Mouse (Mus musculus): ENCODE data around the gene Foxc2. TPM values are rescaled to one million over a fixed set of nuclear protein-coding genes. Genes with fewer than 3 reads are reported as not detected.
"Not testable (repeated sequence)": the region's sequence is repeated elsewhere in the genome, so short reads cannot be mapped to it uniquely, and the experiment has no call there.

The Foxc2 gene
- total RNA-seq, 2 experiments from 2014 or later, result 0.69 to 0.96 TPM

DNA sequence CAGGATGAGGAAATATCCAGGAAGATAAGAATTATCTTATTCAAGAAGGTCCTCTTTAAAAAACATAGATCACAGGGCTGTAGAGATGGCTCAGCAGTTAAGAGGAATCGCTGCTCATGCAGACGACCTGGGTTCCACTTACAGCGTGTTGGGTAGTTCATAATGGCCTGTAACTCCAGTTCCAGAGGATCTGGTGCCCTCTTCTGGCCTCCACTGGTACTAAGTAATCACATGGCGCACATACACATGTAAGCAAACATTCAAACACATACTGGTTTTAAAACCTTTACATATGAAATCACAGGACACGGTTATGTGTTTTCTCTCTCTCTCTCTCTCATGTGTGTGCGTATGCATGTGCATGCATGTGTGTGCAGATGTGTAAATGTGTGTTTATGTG lies 20.9 kb downstream of the Foxc2 start:
- no peak for DNase-seq (ENCODE audit: low spot score in 2 of 2)

DNA sequence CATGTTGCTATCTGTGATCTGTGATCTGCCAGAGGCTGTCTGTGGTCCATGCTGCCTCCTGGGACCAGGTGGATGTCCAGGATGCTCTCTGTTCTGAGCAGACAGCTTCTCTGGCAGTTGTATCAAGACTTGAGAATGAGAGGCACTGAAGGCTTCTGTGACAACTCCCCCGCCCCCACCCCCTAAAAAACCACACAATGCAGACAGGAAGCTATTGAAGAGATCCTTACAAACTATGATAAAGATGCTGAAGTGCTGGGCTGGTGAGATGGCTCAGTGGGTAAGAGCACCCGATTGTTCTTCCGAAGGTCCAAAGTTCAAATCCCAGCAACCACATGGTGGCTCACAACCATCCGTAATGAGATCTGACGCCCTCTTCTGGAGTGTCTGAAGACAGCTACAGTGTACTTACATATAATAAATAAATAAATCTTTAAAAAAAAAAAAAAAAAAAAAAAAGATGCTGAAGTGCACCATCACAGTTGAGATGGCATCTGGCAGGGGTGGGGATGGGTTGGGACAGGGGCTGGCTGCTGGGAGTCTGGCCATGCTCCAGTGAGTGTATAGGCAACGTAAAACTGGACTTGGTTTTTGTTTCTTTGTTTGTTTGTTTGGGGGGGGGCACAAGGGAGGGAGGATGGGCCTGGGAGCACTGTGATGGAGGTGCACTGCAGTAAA lies 29.6 kb downstream of the Foxc2 start:
- not testable (repeated sequence) for DNase-seq (ENCODE audit: low spot score in 2 of 2)

DNA sequence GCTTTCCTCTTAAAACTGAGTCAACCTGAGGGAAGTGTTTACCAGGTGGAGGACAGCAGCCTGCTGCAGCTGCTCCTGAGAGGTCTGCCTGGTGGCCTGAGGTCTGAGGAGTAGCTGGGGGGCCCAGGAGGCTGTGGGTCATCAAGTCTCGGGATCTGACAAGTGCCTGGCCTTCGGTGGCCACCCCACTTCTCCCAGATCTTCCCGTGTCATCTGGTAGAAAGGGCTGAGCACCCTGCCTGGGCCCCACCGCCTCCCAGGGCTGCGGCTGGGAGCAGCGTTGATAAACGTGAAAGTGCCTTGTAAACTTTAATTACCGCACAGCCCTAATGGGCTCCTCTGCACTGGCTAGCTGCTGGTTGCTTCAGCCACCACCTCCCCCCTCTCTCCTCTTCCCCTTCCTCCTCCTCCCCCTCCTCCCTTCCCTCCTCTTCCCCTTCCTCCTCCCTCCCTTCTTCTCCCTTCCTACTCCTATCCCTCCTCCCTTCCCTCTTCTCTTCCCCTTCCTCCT lies 32.7 kb downstream of the Foxc2 start:
- no peak for DNase-seq (ENCODE audit: low spot score in 2 of 2)

DNA sequence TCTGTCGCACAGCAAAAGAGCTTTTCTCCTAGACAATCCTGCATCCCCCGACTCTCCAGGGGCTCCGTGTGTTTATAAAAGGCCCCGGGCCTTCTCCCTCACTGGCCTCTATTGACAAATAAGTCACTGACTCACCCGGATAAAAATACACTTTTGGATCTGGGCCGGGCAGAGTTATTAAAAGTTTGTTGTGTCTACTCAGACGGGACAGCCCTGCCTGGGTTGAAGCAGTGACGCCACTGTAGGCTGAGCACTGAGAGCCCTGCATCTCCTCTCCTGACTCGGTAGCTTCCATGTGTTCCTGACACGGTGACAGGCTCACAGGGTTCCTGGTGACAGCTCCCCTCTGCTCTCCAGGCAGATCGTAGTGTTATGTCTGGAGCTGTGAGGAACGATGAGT lies 36.4 kb downstream of the Foxc2 start:
- no peak for DNase-seq (ENCODE audit: low spot score in 2 of 2)

DNA sequence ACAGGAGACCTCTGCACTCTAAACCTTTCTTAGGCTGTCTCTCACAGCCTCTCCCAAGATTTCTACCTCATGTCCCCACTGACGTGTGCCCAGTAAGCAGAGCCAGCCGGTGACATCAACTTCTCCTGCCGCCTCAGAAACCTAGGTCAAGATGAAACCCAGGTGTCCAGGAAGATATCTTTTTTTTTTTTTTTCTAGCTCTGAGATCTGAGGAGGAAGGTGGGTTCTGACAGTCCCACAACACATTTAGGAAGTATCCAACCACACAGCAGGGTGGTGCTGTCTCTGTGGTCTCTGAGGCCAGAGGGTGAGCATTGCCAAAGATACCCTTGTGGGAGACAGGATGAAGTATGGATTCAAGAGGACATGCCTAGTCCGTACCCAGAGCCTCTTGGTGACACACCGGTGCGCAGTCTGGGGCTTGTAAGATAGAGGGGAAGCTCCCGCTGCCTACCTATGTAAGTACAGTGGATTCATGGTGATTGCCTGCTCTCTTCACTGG lies 41.1 kb downstream of the Foxc2 start:
- DNase-seq (ENCODE audit: low spot score in 2 of 2), result no peak

DNA sequence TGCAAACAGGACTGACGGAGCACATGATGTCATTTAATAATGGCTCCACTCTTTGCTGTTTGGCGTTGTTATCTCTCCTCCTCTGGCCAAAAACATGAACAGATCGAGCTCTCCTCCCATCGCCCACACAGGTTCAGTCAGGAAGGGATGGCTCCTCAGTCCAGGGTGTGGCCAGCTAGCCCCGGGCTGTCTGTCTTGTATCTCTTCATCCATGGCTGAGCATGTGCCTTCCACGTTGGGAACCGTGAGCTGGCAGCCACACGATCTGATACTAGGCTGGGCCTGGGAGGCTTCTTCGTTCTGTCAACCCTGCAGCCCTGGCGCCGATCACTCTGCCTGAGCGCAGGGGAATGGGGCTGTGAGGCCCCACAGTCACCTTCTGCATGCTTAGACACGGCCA lies 42.8 kb downstream of the Foxc2 start:
- DNase-seq (ENCODE audit: low spot score in 2 of 2), result no peak

DNA sequence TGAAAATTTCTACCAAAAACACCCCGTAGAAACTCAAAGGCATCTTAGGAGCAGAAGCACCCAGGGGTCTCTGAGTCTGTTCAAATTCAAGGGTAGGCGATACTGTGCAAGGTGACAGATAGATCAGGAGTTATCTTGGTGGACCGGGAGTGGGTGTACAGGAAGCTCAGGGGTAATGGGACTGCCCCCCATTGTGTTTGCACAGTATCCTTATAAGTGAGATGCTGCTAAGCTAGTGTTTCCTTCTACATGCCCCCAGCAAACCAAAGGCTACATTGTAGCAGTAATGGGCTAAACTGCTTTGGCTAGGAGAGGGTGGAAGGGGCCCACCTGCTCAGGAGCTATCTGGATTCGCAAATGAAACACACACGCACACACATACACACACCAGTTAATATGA lies 45.5 kb downstream of the Foxc2 start:
- DNase-seq (ENCODE audit: low spot score in 2 of 2), result no peak

DNA sequence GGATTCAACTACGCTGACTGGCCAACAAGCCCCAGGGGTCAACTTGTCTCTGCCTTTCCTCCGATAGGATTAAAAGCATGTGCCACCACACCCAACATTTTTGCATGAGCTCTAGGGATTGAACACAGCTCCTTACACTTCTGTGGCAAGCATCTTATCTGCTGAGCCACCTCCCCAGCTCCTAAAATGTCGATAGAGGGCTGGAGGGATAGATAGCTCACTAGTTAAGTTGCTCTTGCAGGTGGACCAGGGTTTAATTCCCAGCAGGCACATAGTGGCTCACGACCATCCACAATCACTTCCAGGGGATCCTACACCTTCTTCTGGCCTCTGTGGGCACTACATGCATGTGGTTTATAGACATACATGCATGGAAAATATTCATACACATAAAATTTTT lies 46.4 kb downstream of the Foxc2 start:
- no peak for DNase-seq (ENCODE audit: low spot score in 2 of 2)

DNA sequence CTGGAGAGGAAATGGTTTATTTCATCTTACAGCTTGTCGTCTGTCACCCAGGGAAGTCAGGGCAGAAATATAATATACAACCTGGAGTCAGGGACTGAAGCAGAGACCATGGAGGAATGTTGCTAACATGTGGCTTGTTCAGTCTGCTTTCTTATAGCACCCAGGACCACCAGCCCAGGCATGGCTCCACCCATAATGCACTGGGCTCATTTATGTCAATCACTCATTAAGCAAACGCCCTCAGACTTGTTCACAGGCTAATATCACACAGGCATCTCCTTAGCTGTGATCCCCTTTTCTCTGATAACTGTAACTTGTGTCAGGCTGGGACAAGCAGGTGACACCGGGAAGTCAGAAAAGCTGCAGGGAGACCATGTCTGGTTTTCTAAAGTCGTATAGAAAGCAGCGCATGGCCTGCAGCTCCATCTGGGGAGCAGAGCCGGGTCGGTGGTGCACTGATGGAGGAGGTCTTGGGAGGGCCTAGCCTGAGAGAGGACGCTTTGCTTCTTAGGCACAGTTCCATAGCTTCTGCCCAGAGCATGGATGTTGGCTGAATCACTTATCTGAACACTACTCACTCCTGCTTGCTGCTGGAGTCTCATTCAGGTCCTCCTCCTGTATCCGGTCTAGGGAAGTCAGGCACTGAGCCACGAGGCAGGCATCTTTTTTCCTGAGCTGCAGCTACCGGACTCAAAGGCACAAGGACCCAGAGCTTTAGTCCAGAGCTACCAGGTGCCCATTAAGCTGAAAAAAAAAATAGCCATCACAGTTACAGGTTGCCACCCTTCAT lies 47.1 kb downstream of the Foxc2 start:
- DNase-seq (ENCODE audit: low spot score in 2 of 2), result no peak

DNA sequence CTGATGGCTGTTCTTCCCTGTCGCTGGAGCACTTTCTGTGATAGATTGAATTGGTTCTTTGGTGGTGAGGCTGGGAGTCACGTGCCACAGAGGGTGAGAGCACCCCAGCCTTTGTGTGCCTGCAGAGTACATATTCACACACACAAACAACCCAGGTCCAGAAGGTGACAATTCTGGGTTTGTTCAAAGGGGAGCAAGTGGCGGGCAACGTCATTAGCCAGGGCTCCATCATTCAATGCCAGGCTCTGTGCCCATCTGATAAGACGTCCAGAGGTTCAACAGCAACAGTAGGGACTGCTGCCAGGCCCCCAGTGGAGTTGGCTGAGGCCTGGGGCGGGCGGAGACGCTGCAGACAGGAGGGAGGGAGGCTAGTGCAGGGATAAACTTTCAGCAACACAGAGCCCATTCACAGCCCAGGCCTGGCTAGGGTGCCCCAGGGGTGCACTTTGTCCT lies 48.1 kb downstream of the Foxc2 start:
- no peak for DNase-seq (ENCODE audit: low spot score in 2 of 2)

DNA sequence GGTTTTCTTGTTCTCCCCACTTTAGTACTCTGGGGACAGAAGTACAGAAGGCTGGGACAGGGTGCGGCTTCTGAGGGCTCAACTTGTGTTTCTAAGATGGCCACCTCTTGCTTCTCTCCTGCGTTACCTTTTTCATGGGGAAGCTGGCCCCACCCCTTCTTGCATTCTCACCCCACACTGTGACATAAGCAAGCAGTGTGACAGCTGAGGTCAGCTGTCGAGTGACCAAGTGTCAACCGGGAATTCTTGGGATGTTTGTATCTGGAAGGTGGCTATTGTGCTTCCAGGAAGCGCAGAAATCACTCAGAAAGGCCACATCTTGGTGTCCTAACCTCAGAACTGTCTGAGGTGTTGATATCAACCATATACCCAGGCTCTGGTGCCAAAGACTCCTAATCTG lies 52.1 kb downstream of the Foxc2 start:
- DNase-seq (ENCODE audit: low spot score in 2 of 2), result no peak

Small RNA genes lying within 50 kb of the gene (microRNA-seq; reads per million reads assigned to microRNA genes)
- gene Gm27530, result 0 reads per million in 2 experiments

Other genes with a start within 250 kb of the Foxc2 start
- gene Foxf1, start 31.8 kb upstream of the Foxc2 start, total RNA-seq (2021), result under 1 TPM; 0.48 to 0.92 TPM
- gene Mthfsd, start 7.8 kb upstream of the Foxc2 start, total RNA-seq (2021), result 10 to 100 TPM; 36.6 to 37.2 TPM
- not detected for gene Foxl1, start 11.8 kb downstream of the Foxc2 start, total RNA-seq (2021)

All from layer of hippocampus, adult 18-20 months (tissue).